Mouse (Mus musculus): ENCODE measurements around the gene Gdf2. TPM values are rescaled to one million over a fixed set of nuclear protein-coding genes. Genes with fewer than 3 reads are reported as not detected.

Gdf2 gene
- polyA plus RNA-seq, 1 experiment from 2014 or later = not detected

DNA sequence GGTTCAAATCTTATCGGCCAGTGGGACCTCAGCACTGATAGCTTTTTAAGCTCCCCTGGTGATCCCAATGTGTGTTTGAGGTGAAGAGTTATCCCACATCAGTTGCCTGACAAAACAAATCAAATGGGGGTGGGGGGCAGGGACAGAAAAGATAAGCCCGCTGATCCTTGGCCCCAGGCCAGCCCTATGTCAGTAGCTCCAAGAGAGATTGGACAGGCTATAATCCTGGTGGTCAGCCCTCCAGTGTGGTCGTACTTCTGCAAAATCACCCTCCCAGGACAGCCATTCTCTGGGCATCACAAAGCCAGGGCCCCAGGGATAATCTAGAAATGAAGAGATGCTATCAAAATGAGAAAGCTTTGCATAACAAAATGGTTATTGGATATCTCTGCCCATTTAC is 18.0 kb downstream of the Gdf2 start:
- H3K27me3 ChIP-seq = no peaks in the 10 kb centered on the region
- WGBS = 78% methylated on average over 3 of the region's 3 CpGs
- H3K9me3 ChIP-seq = no peaks in the 10 kb centered on the region
- no peak overlapping the region for H3K4me2 ChIP-seq
- no peaks in the 10 kb centered on the region for H3K36me3 ChIP-seq
- ATAC-seq (ENCODE audit: low read depth) = no peak
- no peaks in the 10 kb centered on the region for H3K4me1 ChIP-seq (replicated peaks)
- H3K4me3 ChIP-seq = no peak overlapping the region
- H3K27ac ChIP-seq (replicated peaks) = no peak overlapping the region
- H3K9ac ChIP-seq = no peak overlapping the region

DNA sequence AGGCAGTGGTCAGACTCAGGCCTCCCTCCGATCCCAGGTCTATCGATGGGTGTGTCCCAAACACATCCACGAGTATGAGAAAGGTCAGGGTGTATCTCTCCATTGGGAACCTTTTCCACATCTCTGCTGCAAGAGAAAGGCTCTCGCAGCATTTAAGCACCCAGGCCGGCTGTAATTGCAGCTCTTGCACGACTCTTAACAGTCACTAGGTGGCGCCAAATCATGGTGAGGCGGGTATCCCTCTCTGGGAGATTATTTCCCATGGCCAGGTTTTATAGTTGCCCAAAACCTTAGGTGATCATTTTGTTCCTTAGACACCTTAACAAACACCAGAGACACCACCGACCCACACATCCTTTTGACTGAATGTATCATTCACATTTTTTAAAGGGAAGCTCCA is 18.5 kb downstream of the Gdf2 start:
- no peak overlapping the region for H3K9ac ChIP-seq
- H3K4me1 ChIP-seq (replicated peaks) = no peaks in the 10 kb centered on the region
- H3K36me3 ChIP-seq = no peaks in the 10 kb centered on the region
- no peak overlapping the region for H3K4me3 ChIP-seq
- WGBS = 20% methylated on average over 9 of the region's 9 CpGs
- H3K27me3 ChIP-seq = no peaks in the 10 kb centered on the region
- no peak overlapping the region for H3K27ac ChIP-seq (replicated peaks)
- no peaks in the 10 kb centered on the region for H3K9me3 ChIP-seq
- no peak overlapping the region for H3K4me2 ChIP-seq
- no peak for ATAC-seq (ENCODE audit: low read depth)

GRCm38 (mm10) chr14:33965675-33966074 is 24.8 kb downstream of the Gdf2 start:
- 62% methylated on average over 7 of the region's 7 CpGs for WGBS
- ATAC-seq (ENCODE audit: low read depth) = no peak
- Histone ChIP-seq H3K4me1 (replicated peaks) (no peaks in the 10 kb centered on the region), H3K9ac (no peak overlapping the region), H3K4me3 (no peak overlapping the region), H3K9me3 (no peaks in the 10 kb centered on the region), H3K27me3 (no peaks in the 10 kb centered on the region), H3K27ac (replicated peaks) (no peak overlapping the region), H3K36me3 (no peaks in the 10 kb centered on the region), H3K4me2 (no peak overlapping the region)

DNA sequence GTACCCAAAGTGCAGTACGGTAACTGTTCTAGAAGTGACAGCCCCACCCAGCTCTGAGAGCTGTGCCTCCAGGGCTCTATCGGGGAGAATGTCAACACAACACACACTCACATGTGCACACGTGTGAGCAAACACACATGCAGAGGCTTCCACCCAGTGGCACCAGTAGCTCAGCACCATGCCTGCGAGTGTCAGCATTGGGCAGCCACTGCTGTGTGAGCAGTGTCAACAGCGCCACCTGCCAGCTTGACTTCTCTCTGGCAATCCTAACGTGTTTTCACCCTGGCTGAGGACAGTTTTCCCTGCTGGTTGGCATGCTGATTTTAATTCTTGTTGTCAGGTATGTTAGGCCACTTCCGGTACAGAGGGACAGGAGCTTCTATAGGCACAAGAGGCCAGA is 31.8 kb downstream of the Gdf2 start:
- no peaks in the 10 kb centered on the region for H3K9me3 ChIP-seq
- H3K36me3 ChIP-seq = no peaks in the 10 kb centered on the region
- ATAC-seq (ENCODE audit: low read depth) = no peak
- WGBS = 54% methylated on average over 7 of the region's 7 CpGs
- H3K27ac ChIP-seq (replicated peaks) = no peak overlapping the region
- no peak overlapping the region for H3K4me3 ChIP-seq
- H3K27me3 ChIP-seq = peaks cover 2% of the 10 kb centered on the region; the same call in 1 of the 2 replicates
- no peak overlapping the region for H3K4me2 ChIP-seq
- H3K9ac ChIP-seq = no peak overlapping the region
- H3K4me1 ChIP-seq (replicated peaks) = 0 out of 2 replicates have a peak, but pooled peaks cover under 1% of the 10 kb centered on the region

DNA sequence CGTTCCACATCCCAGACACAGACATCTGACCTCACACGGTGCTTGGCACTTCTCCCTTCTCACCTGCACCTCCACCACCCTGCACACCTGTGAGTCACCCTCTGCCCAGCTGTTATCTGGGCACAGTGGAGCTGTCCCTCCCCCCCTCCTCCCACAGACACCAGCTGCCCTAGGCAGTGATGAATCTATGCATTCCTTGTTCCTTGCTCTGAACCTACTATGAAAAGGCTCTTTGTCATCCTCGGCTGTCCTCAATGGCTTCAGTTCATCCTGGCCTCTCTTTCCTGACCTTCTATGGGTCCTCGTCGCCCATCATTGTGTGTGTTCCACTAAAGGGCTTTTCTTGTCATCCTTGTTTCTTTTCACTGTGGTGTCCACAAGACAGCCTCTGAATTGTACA is 33.9 kb downstream of the Gdf2 start:
- Histone ChIP-seq H3K4me2 (no peak overlapping the region), H3K4me3 (no peak overlapping the region), H3K4me1 (replicated peaks) (peaks cover 13% of the 10 kb centered on the region), H3K27me3 (peaks cover 15% of the 10 kb centered on the region), H3K9me3 (no peaks in the 10 kb centered on the region), H3K36me3 (no peaks in the 10 kb centered on the region), H3K9ac (no peak overlapping the region), H3K27ac (replicated peaks) (no peak overlapping the region)
- 42% methylated on average over 5 of the region's 5 CpGs for WGBS
- no peak for ATAC-seq (ENCODE audit: low read depth)

- Histone ChIP-seq H3K4me1 (replicated peaks) (peaks cover 13% of the 10 kb centered on the region), H3K4me2 (peak overlapping the region; percentile 65), H3K27me3 (peaks cover 15% of the 10 kb centered on the region), H3K9me3 (no peaks in the 10 kb centered on the region), H3K9ac (no peak overlapping the region), H3K4me3 (no peak overlapping the region), H3K36me3 (no peaks in the 10 kb centered on the region), H3K27ac (replicated peaks) (no peak overlapping the region)
- 39% methylated on average over 7 of the region's 7 CpGs for WGBS
- no peak for ATAC-seq (ENCODE audit: low read depth)
These were observed 36.9 kb downstream of the Gdf2 start for GRCm38 (mm10) chr14:33977748-33978147.

DNA sequence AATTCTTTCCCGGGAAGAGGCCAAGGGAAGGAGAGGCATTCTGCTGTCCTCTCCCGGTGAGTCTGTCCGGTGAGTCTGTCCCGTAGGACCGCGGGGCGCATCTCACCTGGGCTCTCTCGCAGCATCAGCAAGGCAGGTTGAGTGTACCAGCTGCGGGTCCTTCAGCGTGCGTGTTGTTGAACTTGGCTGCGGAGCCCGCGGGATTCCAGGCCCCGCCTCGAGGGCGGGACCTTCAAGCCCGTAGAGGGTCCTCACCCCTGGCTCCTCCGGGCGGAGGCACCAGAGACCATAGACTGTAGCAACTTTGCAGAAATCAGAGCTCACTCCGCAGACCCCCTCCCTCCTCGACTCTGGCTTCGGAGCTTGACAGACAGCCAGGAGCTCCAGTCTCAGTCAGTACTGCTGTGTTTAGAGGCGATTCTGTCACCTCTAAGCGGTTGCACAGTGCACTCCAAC is 37.8 kb downstream of the Gdf2 start, which contains the start of gene Zfp488:
Zfp488 (minus strand) TSS at position 161 of the 456 bp plus-strand sequence.
- WGBS = 2% methylated on average over 25 of the region's 25 CpGs
- peaks cover 13% of the 10 kb centered on the region for H3K4me1 ChIP-seq (replicated peaks)
- no peaks in the 10 kb centered on the region for H3K36me3 ChIP-seq
- no peaks in the 10 kb centered on the region for H3K9me3 ChIP-seq
- ATAC-seq (ENCODE audit: low read depth) = peak; percentile 53; the same call in 1 of the 2 replicates
- peak within 1 kb of the TSS; percentile 57 for H3K9ac ChIP-seq
- peaks cover 15% of the 10 kb centered on the region for H3K27me3 ChIP-seq
- no peak within 1 kb of the TSS for H3K27ac ChIP-seq (replicated peaks)
- H3K4me2 ChIP-seq = peak within 1 kb of the TSS; percentile 65
- peak within 1 kb of the TSS; percentile 34 for H3K4me3 ChIP-seq

DNA sequence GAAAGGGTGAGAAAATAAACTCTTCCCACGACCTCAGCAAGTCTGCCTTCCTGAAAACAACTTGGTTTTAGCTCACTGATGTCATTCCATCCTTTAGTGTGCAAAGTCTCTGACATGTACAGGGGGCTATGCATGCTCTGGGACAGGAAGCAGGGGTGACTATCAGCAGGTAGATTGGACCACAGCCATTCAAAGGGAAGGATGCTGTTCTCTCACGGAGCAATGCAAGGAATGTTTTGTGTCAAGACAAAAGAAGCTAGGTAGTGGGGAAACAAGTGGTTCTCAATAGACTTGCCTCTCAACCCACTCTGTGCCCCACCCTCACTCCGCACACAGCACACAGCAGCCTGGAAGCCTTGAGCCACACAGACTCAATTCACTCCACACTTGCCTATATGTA is 48.4 kb downstream of the Gdf2 start:
- Histone ChIP-seq H3K4me2 (no peak overlapping the region), H3K9ac (no peak overlapping the region), H3K27me3 (no peaks in the 10 kb centered on the region), H3K4me1 (replicated peaks) (no peaks in the 10 kb centered on the region), H3K27ac (replicated peaks) (no peak overlapping the region), H3K9me3 (no peaks in the 10 kb centered on the region), H3K36me3 (no peaks in the 10 kb centered on the region), H3K4me3 (no peak overlapping the region)
- ATAC-seq (ENCODE audit: low read depth) = no peak
- 54% methylated on average over 3 of the region's 3 CpGs for WGBS

GRCm38 (mm10) chr14:33991971-33992370 is 51.1 kb downstream of the Gdf2 start:
- Histone ChIP-seq H3K9ac (no peak overlapping the region), H3K4me2 (no peak overlapping the region), H3K27me3 (no peaks in the 10 kb centered on the region), H3K27ac (replicated peaks) (no peak overlapping the region), H3K36me3 (no peaks in the 10 kb centered on the region), H3K4me3 (no peak overlapping the region), H3K4me1 (replicated peaks) (no peaks in the 10 kb centered on the region), H3K9me3 (no peaks in the 10 kb centered on the region)
- no peak for ATAC-seq (ENCODE audit: low read depth)
- WGBS = 81% methylated on average over 4 of the region's 4 CpGs

DNA sequence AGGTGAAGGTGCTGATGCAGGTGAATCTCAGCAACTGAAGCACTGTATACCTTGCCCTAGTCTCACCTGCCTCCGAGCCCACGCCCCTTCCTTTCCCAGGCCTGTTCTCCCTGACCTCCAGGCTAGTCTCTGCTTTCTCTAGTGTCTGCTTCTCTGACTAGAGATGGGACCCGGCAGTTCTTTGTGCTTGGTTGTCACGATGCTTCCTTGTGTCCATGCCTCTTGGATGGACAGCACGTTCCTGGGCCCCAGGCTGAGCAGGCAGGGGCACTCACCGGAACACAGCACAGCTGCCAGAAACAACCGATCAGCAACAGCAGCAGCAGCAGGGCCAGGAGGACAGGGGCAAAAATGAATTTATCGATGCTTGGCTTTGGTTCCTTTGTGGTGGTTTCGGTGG is 52.2 kb downstream of the Gdf2 start:
- no peaks in the 10 kb centered on the region for H3K36me3 ChIP-seq
- H3K9me3 ChIP-seq = no peaks in the 10 kb centered on the region
- no peak overlapping the region for H3K9ac ChIP-seq
- H3K27ac ChIP-seq (replicated peaks) = no peak overlapping the region
- no peaks in the 10 kb centered on the region for H3K4me1 ChIP-seq (replicated peaks)
- no peak overlapping the region for H3K4me3 ChIP-seq
- H3K27me3 ChIP-seq = no peaks in the 10 kb centered on the region
- WGBS = 91% methylated on average over 9 of the region's 9 CpGs
- ATAC-seq (ENCODE audit: low read depth) = no peak
- H3K4me2 ChIP-seq = no peak overlapping the region

DNA sequence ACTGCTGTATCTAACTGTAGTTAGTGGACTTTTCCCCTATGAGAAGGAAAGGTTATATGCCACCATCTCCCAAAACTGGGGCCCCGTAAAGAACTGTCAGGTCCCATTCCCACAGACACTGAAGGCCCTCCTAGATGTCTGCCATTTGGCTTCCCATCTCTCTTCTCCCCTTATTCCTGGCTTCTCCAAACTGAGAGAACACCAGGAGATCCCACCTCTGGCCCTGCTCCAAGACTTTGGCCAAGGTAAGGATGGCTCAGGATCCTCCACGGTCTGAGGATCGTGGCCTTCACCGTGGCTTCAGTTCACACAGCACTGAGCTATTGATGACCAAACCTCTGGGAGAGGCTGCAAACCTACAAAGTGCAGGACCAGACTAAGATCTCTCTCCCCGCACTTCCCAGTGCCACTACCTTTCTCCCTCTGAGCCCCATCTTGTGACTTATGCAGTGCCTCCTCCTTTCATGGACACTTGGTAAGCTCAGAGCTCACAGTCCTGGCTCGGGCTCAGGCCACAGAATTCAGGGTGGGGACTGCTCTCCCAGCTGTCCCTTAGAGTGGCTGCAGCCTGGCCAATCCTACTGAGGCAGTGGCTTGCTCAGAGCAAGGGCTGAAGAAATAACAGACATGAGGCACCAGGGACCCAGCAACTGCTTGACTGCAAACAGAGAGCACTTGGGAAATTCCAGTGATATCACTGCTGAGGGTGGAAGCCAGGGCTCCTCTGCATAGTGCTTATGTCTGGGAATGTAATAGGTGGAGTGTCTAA is 52.9 kb downstream of the Gdf2 start:
- Histone ChIP-seq H3K4me3 (no peak overlapping the region), H3K9ac (no peak overlapping the region), H3K27ac (replicated peaks) (no peak overlapping the region), H3K4me2 (no peak overlapping the region), H3K9me3 (no peaks in the 10 kb centered on the region), H3K27me3 (no peaks in the 10 kb centered on the region), H3K36me3 (no peaks in the 10 kb centered on the region), H3K4me1 (replicated peaks) (no peaks in the 10 kb centered on the region)
- ATAC-seq (ENCODE audit: low read depth) = no peak
- 88% methylated on average over 6 of the region's 6 CpGs for WGBS

All from neural tube, embryonic 13.5 days (tissue).